Mouse (Mus musculus) G1E (cell line): ENCODE data around the gene Gm5617. TPM values are rescaled to one million over a fixed set of nuclear protein-coding genes. Genes with fewer than 3 reads are reported as not detected.
A peak's percentile ranks its signal among the peaks of the same experiment; 100 is the strongest.

Experiments used
- ATAC-seq: 2 replicates; pipeline ENCODE4 v1.8.0; 2016; ENCODE audit warnings: mild to moderate bottlenecking; ENCODE audit not compliant: insufficient number of reproducible peaks, poor library complexity, low FRiP score, severe bottlenecking; ENCODE audit errors: extremely low read depth
- DNase-seq: peaks from one replicate; pipeline ENCODE4 v3.0.0; 2012; ENCODE audit warnings: low spot score
- H3K27me3 ChIP-seq: 2 replicates; pipeline ENCODE4 v1.6.1; 2012; ENCODE audit warnings: mild to moderate bottlenecking, low read length, inconsistent platforms; ENCODE audit not compliant: insufficient read depth
- H3K36me3 ChIP-seq: replicated peaks from 2 replicates; pipeline ENCODE3; 2012; ENCODE audit warnings: mild to moderate bottlenecking, inconsistent platforms
- H3K4me1 ChIP-seq: 2 replicates; pipeline ENCODE4 v1.6.1; 2012; ENCODE audit warnings: low read depth, low read length, inconsistent platforms, mixed read lengths; ENCODE audit not compliant: insufficient read depth
- H3K4me3 ChIP-seq: 2 replicates; pipeline ENCODE4 v1.5.1; 2012; ENCODE audit warnings: low read depth, mild to moderate bottlenecking, inconsistent platforms, low read length, moderate library complexity, mixed read lengths
- H3K9me3 ChIP-seq: replicated peaks from 2 replicates; pipeline ENCODE4 v1.6.1; 2012; ENCODE audit warnings: inconsistent platforms
- CTCF ChIP-seq: IDR thresholded peaks from 2 replicates; pipeline ENCODE4 v1.5.1; 2012; ENCODE audit warnings: low read depth, low read length, inconsistent platforms, mixed read lengths
- GATA1 ChIP-seq: IDR thresholded peaks from 2 replicates; pipeline ENCODE4 v1.6.1; 2012; ENCODE audit warnings: borderline replicate concordance, low read length, inconsistent platforms, mixed read lengths
- GATA2 ChIP-seq: IDR thresholded peaks from 2 replicates; pipeline ENCODE4 v1.6.1; 2012; ENCODE audit warnings: low read depth, low read length, inconsistent platforms, borderline replicate concordance
- POLR2AphosphoS5 ChIP-seq: IDR thresholded peaks from 2 replicates; pipeline ENCODE4 v1.6.1; 2012; ENCODE audit warnings: low read depth, low read length, inconsistent platforms; ENCODE audit not compliant: insufficient replicate concordance
- TAL1 ChIP-seq: conservative IDR thresholded peaks from 2 replicates; pipeline ENCODE4 v1.6.1; 2012; ENCODE audit warnings: low read depth, low read length, inconsistent platforms, mixed read lengths
- polyA plus RNA-seq: library from polyadenylated mRNA; stranded (reverse); fragments of >175 nt; gene quantifications from 2 replicates; pipeline ENCODE4 v1.2.3, GENCODE M21; 2012
- total RNA-seq, 2 experiments: library from RNA; stranded (forward) in 1 of 2; stranded (reverse) in 1 of 2; fragments of 200-1000 nt in 1 of 2; fragments of >200 nt in 1 of 2; fragmentation: Nextera tagmentation in 1 of 2; gene quantifications; 2 replicates each; pipeline ENCODE4 v1.2.3; 2014 to 2017

Gene Gm5617
- total and polyA plus RNA-seq, 3 experiments: 39.2 to 94.6 (median 90.9) TPM

DNA sequence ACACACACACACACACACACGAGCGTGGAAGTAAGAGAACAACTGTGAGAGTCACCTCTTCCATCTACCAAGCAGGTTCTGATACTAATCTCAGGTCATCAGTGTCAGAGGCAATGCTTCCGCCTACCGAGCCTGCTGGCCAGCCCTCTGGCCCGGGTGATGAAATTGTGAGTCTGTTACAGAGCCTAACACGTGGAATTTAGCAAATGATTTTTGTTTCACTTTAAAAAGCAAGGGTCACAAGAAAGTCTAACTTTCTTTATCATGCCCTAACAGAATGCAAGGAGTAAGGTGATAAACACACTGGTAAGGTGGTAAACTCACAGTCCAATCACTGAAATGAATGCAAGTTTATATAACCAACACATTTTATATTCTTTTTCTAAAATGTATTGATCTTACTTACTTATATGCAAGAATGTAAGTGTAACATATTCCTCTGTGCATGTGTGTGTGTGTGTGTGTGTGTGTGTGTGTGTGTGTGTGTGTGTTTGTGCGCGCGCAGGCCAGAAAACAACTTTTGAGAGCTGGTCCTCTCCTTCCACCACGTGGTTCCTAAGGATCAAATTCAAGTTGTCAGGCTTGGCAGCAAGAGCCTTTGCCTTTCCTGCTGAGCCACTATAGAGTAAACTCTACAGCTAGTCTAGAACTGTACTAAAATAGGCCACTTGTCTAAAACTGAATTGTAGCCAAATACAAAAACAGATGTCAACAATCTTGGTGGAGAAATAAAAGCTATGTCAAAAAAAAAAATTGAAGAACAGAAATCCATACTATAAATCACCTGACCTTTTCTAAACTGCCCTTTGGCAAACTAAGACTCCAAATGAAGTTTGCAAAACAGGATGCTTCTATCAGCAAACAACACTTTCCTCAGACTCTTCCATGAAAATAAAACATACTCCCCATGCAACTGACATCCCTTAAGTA, 18.7 kb upstream of the Gm5617 start:
- peak; percentile 45 for TF ChIP-seq TAL1
- TF ChIP-seq GATA1: no peak
- TF ChIP-seq GATA2: no peak
- TF ChIP-seq CTCF: no peak
- H3K36me3 ChIP-seq: peaks cover 63% of the 10 kb centered on the region
- DNase-seq (no peak), ATAC-seq (peak; percentile 52)
- no peak overlapping the region; the same call in 1 of the 2 replicates for H3K4me3 ChIP-seq
- no peaks in the 10 kb centered on the region for H3K9me3 ChIP-seq
- H3K27me3 ChIP-seq: no peaks in the 10 kb centered on the region
- H3K4me1 ChIP-seq: peaks cover 54% of the 10 kb centered on the region

DNA sequence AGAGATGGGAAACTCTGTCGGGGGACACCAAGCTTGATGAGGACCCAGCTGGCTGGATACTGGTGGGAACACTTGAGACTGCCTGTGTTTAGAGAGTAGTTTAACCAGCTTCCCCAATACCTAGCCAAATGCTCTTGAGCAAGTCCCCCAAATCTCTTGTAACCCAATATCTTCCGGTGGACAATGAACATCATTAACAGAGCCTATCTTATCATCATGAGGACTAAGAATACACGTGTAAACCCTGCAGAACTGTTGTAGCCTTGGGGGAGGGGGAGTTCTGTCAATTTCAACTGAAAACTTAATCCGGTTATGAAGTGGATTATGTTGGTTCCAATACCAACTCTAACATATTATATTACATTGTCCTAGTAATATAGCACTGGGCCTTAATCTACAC, 16.4 kb upstream of the Gm5617 start:
- DNase-seq: no peak
- peak overlapping the region; percentile 99; the same call in 1 of the 2 replicates for H3K4me3 ChIP-seq
- peaks cover 49% of the 10 kb centered on the region for H3K36me3 ChIP-seq
- ATAC-seq: no peak
- peaks cover 66% of the 10 kb centered on the region for H3K4me1 ChIP-seq
- H3K27me3 ChIP-seq: no peaks in the 10 kb centered on the region
- no peaks in the 10 kb centered on the region for H3K9me3 ChIP-seq
- TF ChIP-seq TAL1: no peak
- TF ChIP-seq CTCF: no peak
- no peak for TF ChIP-seq GATA2
- TF ChIP-seq POLR2AphosphoS5: no peak
- no peak for TF ChIP-seq GATA1

DNA sequence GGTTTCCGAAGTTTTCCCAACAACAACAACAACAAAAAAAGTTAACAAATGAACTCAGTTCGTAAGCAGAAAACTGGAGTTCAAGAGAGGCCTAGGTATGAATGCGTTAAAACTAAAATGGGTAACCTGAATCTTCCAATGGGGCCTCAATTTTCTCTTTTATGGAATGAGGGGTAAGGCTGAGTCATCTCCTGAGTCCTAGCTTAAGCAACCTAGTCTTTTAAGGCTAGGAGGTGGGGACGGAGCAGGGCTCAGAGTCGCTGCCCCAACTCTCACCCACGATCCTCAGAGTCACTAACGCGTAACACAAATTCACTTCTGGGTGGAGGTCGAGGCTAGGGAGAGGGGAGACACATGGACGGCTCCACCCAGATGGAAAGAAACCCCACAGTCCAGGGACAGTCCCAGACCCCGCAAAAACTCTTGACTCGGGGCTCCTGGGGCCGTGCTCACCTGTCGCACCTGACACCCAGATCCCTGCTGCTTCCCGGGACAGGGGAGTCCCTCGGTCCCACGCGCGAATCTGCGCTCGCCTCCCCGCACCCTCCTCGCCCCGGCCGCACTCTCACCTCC, 15.3 kb upstream of the Gm5617 start:
- H3K9me3 ChIP-seq: no peaks in the 10 kb centered on the region
- peaks cover 42% of the 10 kb centered on the region for H3K36me3 ChIP-seq
- ATAC-seq (no peak), DNase-seq (peak; percentile 27)
- H3K4me1 ChIP-seq: peaks cover 59% of the 10 kb centered on the region
- H3K27me3 ChIP-seq: no peaks in the 10 kb centered on the region
- TF ChIP-seq POLR2AphosphoS5 (no peak), GATA2 (no peak), GATA1 (no peak), CTCF (no peak), TAL1 (no peak)
- H3K4me3 ChIP-seq: peak overlapping the region; percentile 99

DNA sequence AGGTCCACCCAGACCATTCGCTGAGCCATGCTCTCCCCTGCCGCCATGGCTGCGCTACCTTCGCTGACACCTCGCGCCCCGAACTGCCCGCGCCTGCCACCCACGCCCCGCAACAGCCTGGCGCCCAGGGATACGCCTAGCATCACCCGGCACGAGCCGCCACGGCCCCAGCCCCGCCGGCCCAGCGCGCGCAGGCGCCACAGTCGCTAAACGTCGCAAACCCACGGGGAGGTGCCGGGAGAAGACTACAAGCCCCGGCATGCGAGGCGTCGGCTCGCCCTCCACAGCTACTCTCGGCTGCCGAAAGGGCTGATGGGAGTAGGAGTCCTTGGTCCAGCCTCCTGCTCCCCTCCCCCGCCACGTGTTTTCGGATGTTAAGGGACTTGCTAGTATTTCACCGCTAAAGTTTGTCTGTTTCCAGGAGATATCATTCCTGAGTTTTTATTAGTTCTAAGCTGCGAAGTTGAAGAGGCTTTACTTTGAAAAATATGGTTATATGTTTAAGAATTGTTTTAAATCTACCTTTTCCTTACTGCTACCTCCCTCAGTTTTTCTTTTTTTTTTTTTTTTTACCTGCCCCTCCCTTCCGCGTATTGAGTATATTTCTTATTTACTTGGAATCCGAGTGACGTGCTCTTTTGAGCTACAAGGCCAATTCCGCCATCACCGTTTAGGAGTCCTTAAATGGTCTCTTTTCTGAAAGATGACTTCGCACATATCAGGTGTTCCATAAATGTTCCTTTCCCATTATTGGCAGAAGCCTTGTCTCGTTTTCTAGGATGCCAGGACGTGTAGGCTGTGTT, 14.6 kb upstream of the Gm5617 start, which contains the start of gene Rexo2:
Gene Rexo2 (minus strand): TSS at position 213 of the 803 bp plus-strand sequence.
- Histone ChIP-seq H3K27me3 (no peaks in the 10 kb centered on the region), H3K36me3 (peaks cover 40% of the 10 kb centered on the region), H3K4me3 (peak within 1 kb of the TSS; percentile 99), H3K9me3 (no peaks in the 10 kb centered on the region), H3K4me1 (peaks cover 52% of the 10 kb centered on the region)
- DNase-seq (peak; percentile 75), ATAC-seq (peak; percentile 84)
- TF ChIP-seq GATA2 (no peak), POLR2AphosphoS5 (no peak)

DNA sequence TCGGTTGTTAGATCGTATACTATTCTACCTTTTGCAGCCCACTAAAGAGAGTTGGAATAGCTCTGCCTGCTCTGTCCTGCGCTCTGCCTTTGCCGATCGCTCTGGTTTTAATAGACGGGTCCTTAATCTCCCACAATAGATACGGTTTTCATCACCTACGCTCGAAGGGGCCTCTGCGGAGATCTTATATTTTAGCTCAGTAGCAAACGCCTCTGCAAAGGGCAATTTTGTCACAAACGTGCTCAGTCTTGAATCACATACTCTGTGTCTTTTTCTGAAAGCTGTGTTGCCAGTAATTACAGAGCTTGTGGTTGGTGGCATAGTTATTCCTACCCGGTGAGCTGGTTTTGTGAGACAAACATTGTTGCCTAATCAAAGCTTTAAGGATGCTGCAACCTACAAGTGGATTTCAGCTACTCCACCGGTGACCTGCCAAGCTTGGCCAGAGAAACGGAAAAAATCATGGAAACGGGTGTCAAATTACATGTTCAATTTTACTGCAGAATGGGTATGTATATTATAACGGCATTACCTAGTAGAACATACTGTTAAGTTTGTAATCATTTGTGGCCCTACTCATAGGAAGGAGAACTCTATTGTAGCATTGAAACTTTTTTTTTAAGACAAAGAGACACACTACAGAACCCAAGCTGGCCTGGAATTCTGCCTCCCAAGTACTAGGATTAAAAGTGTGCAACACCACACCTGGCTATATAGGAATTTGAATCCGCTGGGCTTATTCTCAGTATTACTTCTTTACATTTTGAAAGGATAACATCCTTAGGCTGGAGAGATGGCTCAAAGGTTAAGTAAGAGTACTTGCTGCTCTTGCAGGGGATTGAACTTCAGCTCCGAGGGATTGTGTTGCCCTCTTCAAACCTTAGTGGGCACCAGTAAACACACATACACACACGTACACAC, 13.8 kb upstream of the Gm5617 start:
- DNase-seq (no peak), ATAC-seq (no peak)
- Histone ChIP-seq H3K4me1 (peaks cover 46% of the 10 kb centered on the region), H3K4me3 (peak overlapping the region; percentile 99; the same call in 1 of the 2 replicates), H3K36me3 (peaks cover 39% of the 10 kb centered on the region), H3K27me3 (no peaks in the 10 kb centered on the region), H3K9me3 (no peaks in the 10 kb centered on the region)
- TF ChIP-seq GATA2: no peak
- TF ChIP-seq POLR2AphosphoS5: no peak
- TF ChIP-seq CTCF: no peak
- no peak for TF ChIP-seq TAL1
- TF ChIP-seq GATA1: no peak
